Mouse (Mus musculus) spleen, adult 12 weeks (tissue): Measurements from ENCODE around the gene Gm10230.
"Not testable (repeated sequence)": the region's sequence is repeated elsewhere in the genome, so short reads cannot be mapped to it uniquely, and the experiment has no call there.

Experiments
- DNase-seq: peaks from one replicate; pipeline ENCODE4 v3.0.0; 2022; ENCODE audit warnings: low spot score

Gene Gm10230

DNA sequence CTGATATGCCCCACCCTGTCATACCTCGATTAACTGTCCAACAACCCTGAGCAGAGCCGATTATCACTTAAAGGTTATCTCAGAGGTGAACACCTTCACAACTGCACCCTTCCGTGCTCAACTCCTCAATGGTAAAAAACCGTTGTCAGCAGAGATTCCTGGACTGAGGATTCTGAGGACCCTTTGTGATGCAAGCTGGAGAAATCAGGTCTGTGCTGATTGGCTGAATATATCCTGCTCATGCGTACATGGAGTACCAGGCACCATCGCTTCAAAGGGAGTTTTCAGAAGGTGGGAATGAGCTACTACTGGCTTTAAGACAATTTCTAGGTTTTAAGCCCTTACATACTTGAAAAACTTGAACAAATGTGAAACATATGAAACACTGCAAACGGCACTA, at the start of gene Gm10230:
Gene Gm10230, minus strand, starts transcription at position 101 of the 400 bp plus-strand sequence.
- not testable (repeated sequence) for DNase-seq
